Mouse (Mus musculus): ENCODE results near the gene Hic1.

DNA sequence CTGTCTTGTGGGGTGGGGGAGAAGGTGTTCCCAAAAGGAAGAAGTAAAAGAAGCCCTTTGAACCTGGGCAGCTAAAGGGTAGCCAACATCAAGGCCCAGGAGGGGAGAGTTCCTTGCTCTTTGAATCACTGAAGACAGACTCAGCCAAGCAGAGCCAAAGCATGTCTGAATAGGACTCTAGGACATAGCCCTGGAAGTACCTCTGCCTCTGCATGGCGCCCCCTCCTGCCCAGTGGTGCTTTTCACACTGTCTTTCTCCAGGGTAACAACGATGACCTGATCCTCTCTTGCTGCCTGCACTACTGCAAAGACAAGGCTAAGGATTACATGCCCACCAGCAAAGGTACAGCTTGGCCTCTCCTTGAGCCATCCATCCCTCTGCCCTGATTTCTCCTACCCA is 9.8 kb downstream of the Hic1 start:
- TF ChIP-seq CTCF (IDR thresholded peaks at IDR 0.05; ENCODE audit: low read depth, low read length) (no peak; the same call in 1 of the 2 replicates), POLR2A (IDR thresholded peaks at IDR 0.05; ENCODE audit: borderline replicate concordance, low read depth, low read length) (no peak)
